Comparison of ENCODE assay signal across 17 mouse cellular contexts in genomic region chr5:76149436-76149835, GRCm38 (mm10).
"Had no signal": no experiment of that assay in that cellular context is flagged by ENCODE, and none has a peak within 500 bp of the region (broad histone marks: within the 10 kb centered on the region; RNA-seq: fewer than 3 reads in every experiment).

No protein-coding gene starts in this region.

- H3K4me3 ChIP-seq: neural tube, embryonic 12.5 days; neural tube, embryonic 13.5 days; neural tube, embryonic 15.5 days; stomach, embryonic 15.5 days had no signal

- H3K4me2 ChIP-seq: neural tube, embryonic 12.5 days; neural tube, embryonic 13.5 days; neural tube, embryonic 15.5 days; stomach, embryonic 15.5 days had no signal

- H3K9ac ChIP-seq: neural tube, embryonic 12.5 days; neural tube, embryonic 13.5 days; neural tube, embryonic 15.5 days; stomach, embryonic 15.5 days had no signal

- H3K27ac ChIP-seq: neural tube, embryonic 12.5 days; neural tube, embryonic 13.5 days; neural tube, embryonic 15.5 days; stomach, embryonic 15.5 days; stomach, postnatal 0 days had no signal

- DNase-seq: retina, postnatal 1 day; right cerebral cortex, adult 18-20 months; right cerebral cortex, postnatal 14 days; right cerebral cortex, postnatal 25 days; right cerebral cortex, postnatal 4 days; spleen, adult 18-20 months; thymus, adult 18-20 months; thymus, adult 2 months; thymus, postnatal 14 days; thymus, postnatal 25 days; thymus, postnatal 36 days; thymus, postnatal 4 days had no signal

- H3K27me3 ChIP-seq: neural tube, embryonic 12.5 days; neural tube, embryonic 13.5 days; neural tube, embryonic 15.5 days; stomach, embryonic 15.5 days had no signal

- H3K9me3 ChIP-seq: neural tube, embryonic 13.5 days; neural tube, embryonic 15.5 days; stomach, embryonic 15.5 days had no signal

- H3K4me1 ChIP-seq: neural tube, embryonic 12.5 days; neural tube, embryonic 13.5 days; neural tube, embryonic 15.5 days; stomach, embryonic 15.5 days had no signal
